In the genomic region with DNA sequence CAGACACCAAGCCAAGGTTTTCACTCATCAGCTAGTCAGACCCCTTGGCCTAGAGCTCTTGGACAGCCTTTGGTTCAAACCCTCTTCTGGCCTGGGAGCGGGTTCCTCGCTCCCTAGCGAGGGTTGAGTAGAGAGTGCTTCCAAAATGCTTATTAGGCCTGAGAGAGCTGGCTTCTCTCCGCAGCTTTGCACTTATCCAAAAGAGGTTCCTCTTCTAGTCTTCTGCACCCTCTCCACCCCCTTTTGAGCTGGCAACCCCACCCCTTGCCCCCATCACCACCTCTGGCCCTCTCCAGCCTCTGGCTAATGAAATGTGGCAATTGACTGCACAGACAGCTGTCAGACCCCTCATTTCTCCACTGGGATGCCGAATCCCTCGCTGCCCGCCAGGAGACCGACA, we compare ENCODE assay signal across 8 mouse cellular contexts. TPM values are rescaled to one million over a fixed set of nuclear protein-coding genes. Genes with fewer than 3 reads are reported as not detected.
A peak's percentile ranks its signal among the peaks of the same experiment; 100 is the strongest.
DNase-seq lines count a peak whose midpoint lies in the region; ATAC-seq and TF ChIP-seq lines count a peak whose summit lies in the region.

A gene (plus strand): TSS at position 301 of the 400 bp plus-strand sequence.

- H3K27me3 ChIP-seq in heart, embryonic 10.5 days (ENCODE audit: insufficient read depth, poor library complexity, severe bottlenecking): peaks cover 98% of the 10 kb centered on the region
- peaks cover 24% of the 10 kb centered on the region for H3K27me3 ChIP-seq in ES-Bruce4 (ENCODE audit: control insufficient read depth, insufficient read depth, low read length, poor library complexity, severe bottlenecking)
- peaks cover 54% of the 10 kb centered on the region for H3K27me3 ChIP-seq in forebrain, postnatal 0 days (ENCODE audit: insufficient read depth, low read length)
- peaks cover 95% of the 10 kb centered on the region for H3K27me3 ChIP-seq in liver, postnatal 0 days (ENCODE audit: insufficient read depth, low read length)

- no peak for TF ChIP-seq EP300 in ES-Bruce4 (IDR thresholded peaks at IDR 0.05; ENCODE audit: insufficient read depth, low read depth, low read length)
- no peak for TF ChIP-seq EP300 in liver, postnatal 0 days (IDR thresholded peaks at IDR 0.05; ENCODE audit: low read depth)

- H3K27ac ChIP-seq in heart, embryonic 10.5 days: peak within 1 kb of the TSS; percentile 79
- no peak within 1 kb of the TSS for H3K27ac ChIP-seq in ES-Bruce4 (ENCODE audit: insufficient read depth, low read length)
- H3K27ac ChIP-seq in forebrain, postnatal 0 days (ENCODE audit: low read depth, low read length): no peak within 1 kb of the TSS
- no peak within 1 kb of the TSS for H3K27ac ChIP-seq in liver, postnatal 0 days (ENCODE audit: low read depth)

- ATAC-seq in forebrain, postnatal 0 days: no peak
- ATAC-seq in liver, postnatal 0 days: no peak

- no peak for DNase-seq in heart, embryonic 10.5 days (ENCODE audit: low spot score)
- no peak for DNase-seq in heart, postnatal 4 days
- no peak for DNase-seq in forebrain, postnatal 0 days
- no peak for DNase-seq in liver, postnatal 0 days
- no peak for DNase-seq in ovary, postnatal 10 days (ENCODE audit: low spot score)
- no peak for DNase-seq in natural killer cell, adult 2 months (ENCODE audit: low spot score in 2 of 2)
- no peak for DNase-seq in adipocyte (ENCODE audit: low spot score)

- peak within 1 kb of the TSS; percentile 61 for H3K4me3 ChIP-seq in heart, embryonic 10.5 days
- peak within 1 kb of the TSS; percentile 41 for H3K4me3 ChIP-seq in ES-Bruce4 (ENCODE audit: low read depth, low read length)
- H3K4me3 ChIP-seq in forebrain, postnatal 0 days (ENCODE audit: low read depth, low read length): peak within 1 kb of the TSS; percentile 43
- peak within 1 kb of the TSS; percentile 47 for H3K4me3 ChIP-seq in liver, postnatal 0 days (ENCODE audit: low read depth, low read length)

- no peak for TF ChIP-seq POLR2A in ES-Bruce4 (IDR thresholded peaks at IDR 0.05; ENCODE audit: insufficient read depth, low read length)

- H3K36me3 ChIP-seq in heart, embryonic 10.5 days: no peaks in the 10 kb centered on the region
- no peaks in the 10 kb centered on the region for H3K36me3 ChIP-seq in ES-Bruce4 (ENCODE audit: control insufficient read depth, insufficient read depth, low read length, poor library complexity, severe bottlenecking)
- H3K36me3 ChIP-seq in forebrain, postnatal 0 days (ENCODE audit: insufficient read depth): no peaks in the 10 kb centered on the region
- H3K36me3 ChIP-seq in liver, postnatal 0 days (replicated peaks; ENCODE audit: insufficient read depth, low read length): no peaks in the 10 kb centered on the region

- no peak for TF ChIP-seq CTCF in ES-Bruce4 (IDR thresholded peaks at IDR 0.05; ENCODE audit: low read depth, low read length)
- TF ChIP-seq CTCF in forebrain, postnatal 0 days (IDR thresholded peaks at IDR 0.05; ENCODE audit: low read depth): no peak
- no peak for TF ChIP-seq CTCF in liver, postnatal 0 days (IDR thresholded peaks at IDR 0.05; ENCODE audit: low read depth)

- peak within 1 kb of the TSS; percentile 54 for H3K9ac ChIP-seq in ES-Bruce4 (ENCODE audit: low read depth, poor library complexity, severe bottlenecking)
- peak within 1 kb of the TSS; percentile 56 for H3K9ac ChIP-seq in forebrain, postnatal 0 days
- H3K9ac ChIP-seq in liver, postnatal 0 days (replicated peaks): peak within 1 kb of the TSS; percentile 38; the same call in 1 of the 2 replicates

- H3K9me3 ChIP-seq in heart, embryonic 10.5 days: no peaks in the 10 kb centered on the region
- H3K9me3 ChIP-seq in ES-Bruce4 (replicated peaks; ENCODE audit: control insufficient read depth, insufficient read depth, low read length, poor library complexity, severe bottlenecking): no peaks in the 10 kb centered on the region
- no peaks in the 10 kb centered on the region for H3K9me3 ChIP-seq in forebrain, postnatal 0 days (ENCODE audit: low read length)
- H3K9me3 ChIP-seq in liver, postnatal 0 days (ENCODE audit: low read length): no peaks in the 10 kb centered on the region

- H3K4me1 ChIP-seq in heart, embryonic 10.5 days: peaks cover 55% of the 10 kb centered on the region
- H3K4me1 ChIP-seq in ES-Bruce4 (ENCODE audit: control insufficient read depth, insufficient read depth, low read length): peaks cover 1% of the 10 kb centered on the region
- 0 out of 2 replicates have a peak, but pooled peaks cover 10% of the 10 kb centered on the region for H3K4me1 ChIP-seq in forebrain, postnatal 0 days (ENCODE audit: insufficient read depth)
- H3K4me1 ChIP-seq in liver, postnatal 0 days (ENCODE audit: insufficient read depth): peaks cover 24% of the 10 kb centered on the region

- 15% methylated on average over 8 of the region's 8 CpGs for WGBS in heart, embryonic 10.5 days
- WGBS in forebrain, postnatal 0 days: 27% methylated on average over 8 of the region's 8 CpGs
- 63% methylated on average over 8 of the region's 8 CpGs for WGBS in liver, postnatal 0 days (ENCODE audit: insufficient replicate concordance)

- peak within 1 kb of the TSS; percentile 88 for H3K4me2 ChIP-seq in forebrain, postnatal 0 days (ENCODE audit: low read depth)
- H3K4me2 ChIP-seq in liver, postnatal 0 days (ENCODE audit: low read depth, low read length): peak within 1 kb of the TSS; percentile 78

RNA-seq across cellular contexts. Expression of the gene that starts here (rescaled TPM):
- polyA plus RNA-seq in heart, embryonic 10.5 days (2016; fragmentation: Nextera tagmentation; extraction: Ambion mirVana): 2.7 and 7.5 TPM in 2 replicates
- total RNA-seq in heart, postnatal 4 days (2021): 1 to 10 TPM in 1 of 2 experiments, under 1 TPM in 1; 0.79 to 1.2 TPM
- polyA plus RNA-seq in ES-Bruce4 (2011; ENCODE audit: insufficient read depth, insufficient read length, low read depth, missing spikeins): 5.0 and 5.4 TPM in 2 replicates
- total RNA-seq in forebrain, postnatal 0 days (2014; rRNA removed): 0.38 and 0.71 TPM in 2 replicates
- 0.15 and 0.51 TPM in 2 replicates for polyA plus RNA-seq in forebrain, postnatal 0 days (2015; fragmentation: Nextera tagmentation; extraction: Ambion mirVana)
- polyA plus RNA-seq in liver, postnatal 0 days (2015; fragmentation: Nextera tagmentation; extraction: Ambion mirVana): 28.2 and 29.6 TPM in 2 replicates
